Mouse (Mus musculus) heart, postnatal 25 days (tissue): ENCODE measurements around the gene Mndal. TPM values are rescaled to one million over a fixed set of nuclear protein-coding genes. Genes with fewer than 3 reads are reported as not detected.
A peak's percentile ranks its signal among the peaks of the same experiment; 100 is the strongest.
"Not testable (repeated sequence)": the region's sequence is repeated elsewhere in the genome, so short reads cannot be mapped to it uniquely, and the experiment has no call there.

Source experiments
- DNase-seq: peaks from one replicate; pipeline ENCODE4 v3.0.0; 2022; ENCODE audit warnings: low spot score
- intact Hi-C: fragments of 180-260 bp; cut with DNase I; formaldehyde crosslinking; loops from one replicate; pipeline ENCODE4 v1.15.1; 2025
- total RNA-seq, 2 experiments: library from RNA; stranded (reverse); gene quantifications; 2 replicates each; pipeline ENCODE4 v1.2.3; 2021

The Mndal gene
- 10 to 100 TPM; 12.7 to 14.6 TPM for total RNA-seq

GRCm38 (mm10) chr1:173941924-173942779, at the start of gene Mndal, which contains the start of gene Ifi203:
TSS of gene Mndal (minus strand) at chr1:173942491.
TSS of gene Ifi203 (minus strand) at chr1:173942672.
- intact Hi-C loops, DNase-seq: not testable (repeated sequence)

- intact Hi-C loops, DNase-seq: not testable (repeated sequence)
Measured at GRCm38 (mm10) chr1:173982694-173983305, 40.5 kb upstream of the Mndal start, which contains the start of gene Ifi202b. TSS of gene Ifi202b (minus strand) at chr1:173982744.

GRCm38 (mm10) chr1:173981038-173981437, 38.7 kb upstream of the Mndal start:
- intact Hi-C loops, DNase-seq: not testable (repeated sequence)

- intact Hi-C loops: no loop called here
- DNase-seq: no peak
Measured at GRCm38 (mm10) chr1:173977622-173978021, 35.3 kb upstream of the Mndal start.

GRCm38 (mm10) chr1:173973111-173973510, 30.8 kb upstream of the Mndal start:
- no peak for DNase-seq
- intact Hi-C loops: no loop called here

- DNase-seq, intact Hi-C loops: not testable (repeated sequence)
Measured at GRCm38 (mm10) chr1:173961491-173961890, 19.2 kb upstream of the Mndal start.

GRCm38 (mm10) chr1:173959998-173960397, 17.7 kb upstream of the Mndal start:
- DNase-seq, intact Hi-C loops: not testable (repeated sequence)

- DNase-seq, intact Hi-C loops: not testable (repeated sequence)
Measured at GRCm38 (mm10) chr1:173955839-173956527, 13.7 kb upstream of the Mndal start.

GRCm38 (mm10) chr1:173955071-173955796, 12.9 kb upstream of the Mndal start:
- no peak for DNase-seq
- intact Hi-C loops: no loop called here

- DNase-seq: no peak
- intact Hi-C loops: no loop called here
Measured at GRCm38 (mm10) chr1:173953563-173953962, 11.3 kb upstream of the Mndal start.

GRCm38 (mm10) chr1:173949044-173949443, 6.8 kb upstream of the Mndal start:
- intact Hi-C loops: not testable (repeated sequence)

GRCm38 (mm10) chr1:173942780-173943066, 432 bp upstream of the Mndal start:
- intact Hi-C loops, DNase-seq: not testable (repeated sequence)

More at GRCm38 (mm10) chr1:173949044-173949443, 6.8 kb upstream of the Mndal start:
- not testable (repeated sequence) for DNase-seq

- intact Hi-C loops, DNase-seq: not testable (repeated sequence)
Measured at GRCm38 (mm10) chr1:173941522-173941921, 769 bp downstream of the Mndal start.

GRCm38 (mm10) chr1:173919279-173919678, 23.0 kb downstream of the Mndal start:
- DNase-seq, intact Hi-C loops: not testable (repeated sequence)

GRCm38 (mm10) chr1:173914559-173914958, 27.7 kb downstream of the Mndal start:
- DNase-seq: no peak
- intact Hi-C loops: no loop called here

- intact Hi-C loops, DNase-seq: not testable (repeated sequence)
Measured at GRCm38 (mm10) chr1:173913256-173913791, 29.0 kb downstream of the Mndal start.

- DNase-seq: peak; percentile 22
- intact Hi-C loops: not testable (repeated sequence)
Measured at GRCm38 (mm10) chr1:173912548-173913255, 29.6 kb downstream of the Mndal start, which contains the start of gene Ifi211. TSS of gene Ifi211 (minus strand) at chr1:173913046.

GRCm38 (mm10) chr1:173911808-173912464, 30.4 kb downstream of the Mndal start:
- DNase-seq: no peak
- intact Hi-C loops: no loop called here
